Mouse (Mus musculus) naive thymus-derived CD4-positive, alpha-beta T cell, adult 2 months (primary cell): Measurements from ENCODE around the gene Med20.
"Not testable (repeated sequence)": the region's sequence is repeated elsewhere in the genome, so short reads cannot be mapped to it uniquely, and the experiment has no call there.

ENCODE experiments used
- DNase-seq: peaks from one replicate; pipeline ENCODE4 v3.0.0-alpha.2; 2011; ENCODE audit warnings: low read depth

Gene Med20

DNA sequence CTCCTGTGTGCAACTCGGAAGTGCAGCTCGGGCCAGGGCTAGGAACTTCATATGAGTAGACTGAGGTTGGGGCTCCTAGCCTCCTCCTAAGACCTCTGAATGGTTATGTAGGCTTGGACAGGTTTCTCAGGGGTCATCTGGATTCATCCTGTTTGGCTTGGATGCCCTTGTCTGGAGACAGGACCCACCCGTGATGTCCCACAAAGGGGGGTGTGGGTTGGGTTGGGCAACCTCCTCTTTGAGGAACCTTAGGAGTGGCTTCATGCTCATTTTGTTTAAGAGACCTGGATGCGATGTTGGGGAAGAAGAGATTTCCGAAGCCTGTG is 14.6 kb upstream of the Med20 start:
- no peak for DNase-seq

DNA sequence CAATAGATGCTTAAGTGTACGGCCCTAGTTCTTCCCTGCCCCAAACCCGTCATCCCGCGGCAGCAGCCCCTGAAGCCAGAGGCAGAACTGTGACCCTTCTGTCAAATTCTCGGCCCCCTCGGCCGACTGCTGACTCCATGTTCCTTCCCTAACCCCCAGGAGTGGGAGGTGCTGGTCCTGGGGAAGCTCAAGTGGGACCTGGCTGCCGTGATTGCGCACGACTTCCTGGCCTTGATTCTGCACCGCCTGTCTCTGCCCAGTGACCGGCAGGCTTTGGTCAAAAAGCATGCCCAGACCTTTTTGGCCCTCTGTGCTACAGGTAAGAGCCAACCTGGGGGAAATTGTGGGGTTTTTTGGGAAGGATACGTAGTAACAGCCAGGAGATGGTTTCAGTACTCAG is 14.1 kb upstream of the Med20 start:
- no peak for DNase-seq

DNA sequence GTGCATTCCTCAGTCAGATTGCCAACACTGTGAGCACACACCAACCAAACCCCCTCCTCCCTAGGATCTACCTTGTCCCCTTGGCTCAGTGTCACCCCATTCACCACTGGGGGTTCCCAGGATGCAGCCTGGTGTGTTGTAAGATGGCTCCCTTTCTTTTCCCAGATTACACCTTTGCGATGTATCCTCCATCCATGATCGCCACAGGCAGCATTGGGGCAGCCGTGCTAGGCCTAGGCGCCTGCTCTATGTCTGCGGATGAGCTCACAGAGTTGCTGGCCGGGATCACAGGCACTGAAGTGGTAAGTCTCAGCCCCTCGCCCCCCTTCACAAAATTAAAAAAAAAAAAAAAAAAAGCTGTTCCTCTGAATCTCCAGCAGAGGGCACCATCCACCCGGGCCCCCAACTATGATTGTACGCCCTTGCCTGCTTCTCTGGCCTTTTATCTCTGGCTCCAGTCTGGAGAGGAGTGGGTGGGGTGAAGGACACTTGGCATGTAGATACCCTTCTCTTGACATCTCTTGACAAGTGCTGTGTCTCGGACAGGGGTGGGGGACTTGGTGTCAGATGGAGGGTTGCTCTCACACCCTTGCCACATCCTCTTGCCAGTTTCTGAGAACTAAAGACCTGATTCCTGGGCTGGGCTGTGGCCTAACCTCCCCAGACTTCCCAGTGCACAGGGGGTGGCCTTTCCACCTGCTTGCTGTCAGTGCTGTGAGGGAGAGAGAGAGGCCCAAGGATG is 13.4 kb upstream of the Med20 start:
- peak; percentile 85 for DNase-seq

DNA sequence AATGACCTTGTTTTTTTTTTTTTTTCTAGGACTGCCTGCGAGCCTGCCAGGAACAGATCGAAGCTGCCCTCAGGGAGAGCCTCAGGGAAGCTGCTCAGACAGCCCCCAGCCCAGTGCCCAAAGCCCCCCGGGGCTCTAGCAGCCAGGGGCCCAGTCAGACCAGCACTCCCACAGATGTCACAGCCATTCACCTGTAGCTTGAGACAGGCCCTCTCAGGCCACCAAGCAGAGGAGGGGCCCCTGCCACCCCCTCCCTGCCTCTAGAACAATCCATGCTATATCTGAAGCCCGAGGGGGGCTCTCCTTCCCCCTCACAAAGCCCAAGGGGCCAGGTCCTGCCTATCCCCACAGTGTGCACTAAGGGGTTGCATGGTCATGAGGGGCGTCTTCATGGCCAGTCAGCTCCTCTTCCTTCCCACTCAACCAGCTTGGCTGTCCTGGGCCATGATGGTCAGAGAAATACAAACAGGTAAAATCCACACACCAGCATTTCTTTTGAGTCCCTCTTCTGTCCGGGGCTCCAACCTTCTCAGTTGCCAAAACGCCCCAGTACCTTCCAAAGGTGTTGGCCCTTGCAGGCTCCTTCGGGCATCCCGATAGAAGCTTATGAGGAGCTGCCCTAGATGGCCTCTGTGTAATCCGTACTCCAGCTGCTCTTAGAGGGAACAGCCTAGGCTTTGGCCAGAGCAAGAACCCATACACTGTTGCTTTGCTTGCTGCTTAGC is 12.6 kb upstream of the Med20 start:
- DNase-seq = not testable (repeated sequence)

GRCm38 (mm10) chr17:47599511-47600297 is 11.7 kb upstream of the Med20 start:
- no peak for DNase-seq

DNA sequence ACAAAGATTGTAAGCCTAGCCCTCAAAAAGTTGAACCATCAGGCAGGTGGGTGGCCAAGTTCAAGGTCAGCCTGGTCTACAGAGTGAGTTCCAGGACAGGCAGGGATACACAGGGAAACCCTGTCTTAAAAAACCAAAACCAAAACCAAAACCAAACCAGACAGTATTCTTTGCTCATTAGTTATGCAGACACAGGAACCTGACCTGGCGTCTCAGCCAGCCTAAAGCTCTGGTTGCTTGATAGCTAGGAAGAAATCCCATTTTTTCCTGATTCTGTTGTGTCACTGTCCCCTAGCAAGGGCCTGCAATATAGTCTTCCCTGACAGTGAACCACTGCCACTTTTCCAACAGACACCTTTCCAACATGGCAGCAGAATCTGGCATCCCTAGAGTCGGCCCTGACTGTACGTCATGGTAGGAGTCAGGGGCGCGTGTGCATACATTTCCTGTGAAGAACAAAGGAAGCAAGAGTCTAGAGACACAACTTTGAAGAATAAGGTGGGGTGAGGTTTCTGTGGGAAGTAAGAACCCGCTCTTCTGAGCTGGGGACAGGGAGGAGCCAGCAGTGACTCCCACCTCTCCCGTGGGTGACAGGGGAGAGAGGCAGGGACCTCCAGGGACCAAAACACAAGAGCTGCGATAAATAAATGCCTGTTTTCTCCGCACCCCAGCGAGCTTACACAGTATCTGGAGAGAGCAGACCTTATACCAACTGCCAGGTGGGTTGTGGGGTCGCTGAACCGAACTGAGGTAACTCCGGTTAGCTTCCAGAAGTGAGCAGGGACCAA is 10.6 kb upstream of the Med20 start:
- DNase-seq = peak; percentile 85

- DNase-seq = no peak
These were observed 10.0 kb upstream of the Med20 start for GRCm38 (mm10) chr17:47601389-47601755.

GRCm38 (mm10) chr17:47602289-47602688 is 9.1 kb upstream of the Med20 start:
- DNase-seq = no peak

- DNase-seq = peak; percentile 59
These were observed 5.2 kb upstream of the Med20 start for GRCm38 (mm10) chr17:47606220-47606619.

DNA sequence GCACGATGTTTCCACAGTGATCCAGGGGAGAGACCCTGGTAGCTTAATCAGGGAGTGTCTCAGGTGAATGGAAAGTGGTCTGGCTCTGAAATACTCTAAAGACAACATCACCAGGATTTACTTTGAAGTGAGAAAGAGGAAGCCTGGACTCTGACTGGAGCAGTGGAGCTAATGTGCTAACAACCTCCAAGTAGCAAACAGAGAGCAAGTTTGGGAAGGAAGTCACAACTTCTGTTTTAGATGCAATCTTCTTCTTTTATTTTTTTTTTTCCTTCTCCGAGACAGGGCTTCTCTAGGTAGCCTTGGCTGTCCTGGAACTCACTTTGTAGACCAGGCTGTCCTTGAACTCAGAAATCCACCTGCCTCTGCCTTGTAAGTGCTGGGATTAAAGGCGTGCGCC is 2.2 kb upstream of the Med20 start:
- DNase-seq = no peak

DNA sequence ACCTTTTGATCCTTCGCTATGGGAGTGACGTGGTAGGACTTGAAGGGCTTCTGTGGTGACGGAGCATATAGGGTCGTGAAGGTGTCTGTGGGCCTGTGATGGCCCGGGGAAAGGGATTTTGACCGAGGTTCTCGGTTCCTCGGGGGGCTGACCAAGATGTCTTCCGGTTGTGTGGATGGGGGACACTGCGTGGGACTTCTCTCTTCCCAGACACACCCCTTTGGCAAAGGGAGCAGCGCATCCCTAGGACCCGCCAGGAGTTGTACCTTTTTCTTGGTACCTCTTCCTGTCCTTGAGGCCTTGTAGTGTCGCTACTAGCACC is 240 bp downstream of the Med20 start:
- no peak for DNase-seq

GRCm38 (mm10) chr17:47614018-47614417 is 2.6 kb downstream of the Med20 start:
- DNase-seq = peak; percentile 75

- no peak for DNase-seq
These were observed 4.7 kb downstream of the Med20 start for GRCm38 (mm10) chr17:47616119-47616518.

DNA sequence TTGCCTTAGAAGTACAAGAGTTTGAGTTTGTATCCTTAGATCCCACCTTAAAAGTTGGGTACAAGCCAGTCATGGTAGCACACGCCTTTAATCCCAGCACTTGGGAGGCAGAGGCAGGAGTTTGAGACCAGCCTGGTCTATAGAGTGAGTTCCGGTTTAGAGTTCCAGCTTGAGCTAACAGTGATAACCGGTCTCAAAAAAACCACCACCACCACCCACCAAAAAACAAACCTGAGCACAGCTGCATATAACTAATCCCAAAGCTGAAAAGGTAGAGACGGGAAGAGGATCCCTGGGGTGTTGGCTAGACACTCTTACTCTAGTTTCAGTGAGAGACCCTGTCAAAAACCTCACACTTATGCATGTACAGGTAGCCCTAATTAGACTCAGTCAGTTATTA is 5.3 kb downstream of the Med20 start:
- DNase-seq = no peak

GRCm38 (mm10) chr17:47617605-47618307 is 6.4 kb downstream of the Med20 start:
- DNase-seq = no peak

DNA sequence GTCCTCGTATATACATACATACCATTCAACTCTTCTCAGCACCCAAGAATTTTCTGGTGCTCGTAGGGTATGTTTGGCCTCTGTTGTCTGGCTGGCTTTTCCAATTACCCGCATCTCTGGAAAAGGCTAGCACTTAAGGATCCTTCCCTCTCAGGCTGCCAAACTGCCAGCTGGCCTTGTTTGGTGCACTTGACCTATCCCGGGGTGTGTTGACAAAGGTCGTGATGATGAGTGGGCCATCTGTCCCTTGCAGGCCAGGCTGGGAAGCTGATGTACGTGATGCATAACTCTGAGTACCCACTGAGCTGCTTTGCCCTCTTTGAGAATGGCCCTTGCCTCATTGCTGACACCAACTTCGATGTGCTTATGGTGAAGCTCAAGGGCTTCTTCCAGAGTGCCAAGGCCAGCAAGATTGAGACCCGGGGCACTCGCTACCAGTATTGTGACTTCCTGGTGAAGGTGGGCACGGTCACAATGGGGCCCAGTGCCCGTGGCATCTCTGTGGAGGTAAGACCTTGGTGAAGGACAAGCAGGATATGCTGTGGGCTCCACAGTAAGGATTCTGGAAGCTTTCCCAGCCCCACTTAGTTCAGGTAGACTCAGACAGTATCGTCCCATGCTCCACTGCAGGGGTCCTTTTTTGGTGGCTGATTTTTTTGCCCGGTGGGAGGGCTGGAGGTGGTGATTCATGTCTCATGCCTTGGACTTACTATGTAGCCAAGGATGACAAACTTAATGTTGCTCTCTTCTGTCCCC is 7.4 kb downstream of the Med20 start:
- DNase-seq = no peak

- DNase-seq = no peak
These were observed 11.7 kb downstream of the Med20 start for GRCm38 (mm10) chr17:47622912-47623554.

GRCm38 (mm10) chr17:47624572-47624971 is 13.2 kb downstream of the Med20 start:
- not testable (repeated sequence) for DNase-seq

DNA sequence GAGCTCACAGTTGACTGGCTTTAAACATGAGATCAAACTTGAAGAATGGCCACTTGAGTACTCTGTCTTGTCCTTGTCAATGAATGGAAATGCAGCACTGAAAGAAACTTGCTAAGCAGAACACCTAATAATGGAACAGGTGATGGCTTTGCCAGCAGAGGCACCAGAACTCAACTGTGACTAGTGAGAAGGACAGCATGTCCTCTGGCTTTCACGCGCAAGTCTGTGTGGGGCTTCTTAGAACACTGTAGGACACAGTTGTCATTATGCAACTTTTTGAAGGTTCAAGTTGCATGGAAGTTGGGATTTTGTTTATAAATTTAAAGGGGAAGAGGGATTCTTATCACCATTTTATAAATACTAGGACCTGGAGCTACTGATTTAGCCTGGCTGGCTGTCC is 13.7 kb downstream of the Med20 start:
- no peak for DNase-seq

GRCm38 (mm10) chr17:47626031-47626430 is 14.6 kb downstream of the Med20 start:
- no peak for DNase-seq

GRCm38 (mm10) chr17:47627791-47628190 is 16.4 kb downstream of the Med20 start:
- no peak for DNase-seq
